Mouse (Mus musculus): ENCODE measurements around the gene Ecsit. TPM values are rescaled to one million over a fixed set of nuclear protein-coding genes. Genes with fewer than 3 reads are reported as not detected.

The Ecsit gene
- polyA plus RNA-seq, 1 experiment from 2014 or later, result 56.2 TPM

DNA sequence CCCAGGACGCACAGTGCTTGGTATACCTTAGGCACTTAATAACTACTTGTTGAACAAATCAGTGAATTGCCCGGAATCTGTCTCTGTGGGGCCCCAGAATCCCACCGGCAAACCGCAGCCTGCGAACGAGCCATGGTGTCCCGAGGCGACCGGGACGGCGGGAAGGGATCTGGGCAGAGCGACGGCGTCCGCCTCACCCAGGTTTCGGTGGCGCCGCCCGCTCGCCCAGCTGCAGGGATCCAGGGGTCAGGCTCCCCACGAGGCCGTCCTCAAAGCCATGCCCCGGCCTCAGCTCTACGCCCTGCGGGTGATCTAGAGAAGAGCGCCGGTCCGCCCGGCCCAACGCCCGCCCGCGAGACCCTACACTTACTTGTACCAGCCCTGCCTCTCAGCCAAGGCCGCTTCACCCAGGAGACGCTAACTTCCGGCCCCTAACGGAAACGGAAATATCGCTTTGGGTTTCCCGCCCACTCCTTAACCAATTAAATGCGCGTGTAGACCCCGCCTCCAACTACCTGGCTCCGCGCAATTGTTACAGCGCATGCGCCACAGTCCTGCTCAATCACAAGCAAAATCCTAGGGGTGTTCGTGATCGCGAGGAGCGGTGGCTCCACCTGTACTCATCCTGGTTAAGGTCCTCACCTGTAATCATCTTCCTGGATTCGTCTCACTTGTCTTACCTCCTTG, 31.6 kb upstream of the Ecsit start, which contains the start of gene Elof1:
Gene Elof1, minus strand, starts transcription at position 433 of the 687 bp plus-strand sequence.
- WGBS, result under 1% methylated on average over 52 of the region's 52 CpGs
- peak within 1 kb of the TSS; percentile 82 for H3K4me3 ChIP-seq (replicated peaks; ENCODE audit: low read depth, low read length)
- peak within 1 kb of the TSS; percentile 74 for H3K27ac ChIP-seq
- no peak for TF ChIP-seq CTCF (IDR thresholded peaks at IDR 0.05; ENCODE audit: low read depth)
- peaks cover 21% of the 10 kb centered on the region; the same call in 1 of the 2 replicates for H3K36me3 ChIP-seq (ENCODE audit: insufficient read depth, low read length)
- peak within 1 kb of the TSS; percentile 89 for H3K9ac ChIP-seq (ENCODE audit: low read depth, low read length)
- ATAC-seq (replicated peaks; ENCODE audit: low FRiP score, low read depth) (peak; percentile 88), DNase-seq (ENCODE audit: low spot score) (peak; percentile 98)
- no peaks in the 10 kb centered on the region for H3K9me3 ChIP-seq (replicated peaks; ENCODE audit: low read length)
- H3K4me1 ChIP-seq (replicated peaks; ENCODE audit: insufficient read depth, low read length), result peaks cover 5% of the 10 kb centered on the region; the same call in 1 of the 2 replicates
- peak within 1 kb of the TSS; percentile 72 for H3K4me2 ChIP-seq (ENCODE audit: low read length)
- no peaks in the 10 kb centered on the region for H3K27me3 ChIP-seq (ENCODE audit: insufficient read depth, low read length)

DNA sequence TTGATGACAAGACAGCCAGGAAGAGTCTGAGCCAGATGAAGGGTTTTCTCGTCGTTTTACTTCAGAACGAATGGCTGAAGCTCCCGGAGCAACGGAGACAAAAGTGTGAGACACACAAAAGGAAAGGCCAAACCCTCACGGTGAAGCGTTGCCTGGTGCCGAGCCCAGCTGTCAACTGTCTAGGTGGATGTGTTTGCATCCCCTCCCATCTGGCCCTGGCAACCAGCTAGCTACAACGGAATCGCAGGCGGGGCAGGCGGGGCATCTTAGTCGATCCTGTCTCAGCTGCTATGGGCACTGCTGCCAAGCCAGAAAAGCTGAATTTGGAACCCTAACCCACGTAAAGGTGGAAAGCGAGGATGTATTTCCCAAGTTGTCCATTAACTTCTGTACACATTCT, 30.8 kb upstream of the Ecsit start:
- peak overlapping the region; percentile 82 for H3K4me3 ChIP-seq (replicated peaks; ENCODE audit: low read depth, low read length)
- peak; percentile 29 for DNase-seq (ENCODE audit: low spot score)
- H3K9me3 ChIP-seq (replicated peaks; ENCODE audit: low read length), result no peaks in the 10 kb centered on the region
- peaks cover 5% of the 10 kb centered on the region; the same call in 1 of the 2 replicates for H3K4me1 ChIP-seq (replicated peaks; ENCODE audit: insufficient read depth, low read length)
- peak overlapping the region; percentile 89 for H3K9ac ChIP-seq (ENCODE audit: low read depth, low read length)
- H3K27me3 ChIP-seq (ENCODE audit: insufficient read depth, low read length), result no peaks in the 10 kb centered on the region
- 24% methylated on average over 15 of the region's 15 CpGs for WGBS
- no peak for TF ChIP-seq CTCF (IDR thresholded peaks at IDR 0.05; ENCODE audit: low read depth)
- H3K4me2 ChIP-seq (ENCODE audit: low read length), result peak overlapping the region; percentile 72
- ATAC-seq (replicated peaks; ENCODE audit: low FRiP score, low read depth), result no peak
- peak overlapping the region; percentile 74; the same call in 1 of the 2 replicates for H3K27ac ChIP-seq
- H3K36me3 ChIP-seq (ENCODE audit: insufficient read depth, low read length), result peaks cover 26% of the 10 kb centered on the region; the same call in 1 of the 2 replicates

DNA sequence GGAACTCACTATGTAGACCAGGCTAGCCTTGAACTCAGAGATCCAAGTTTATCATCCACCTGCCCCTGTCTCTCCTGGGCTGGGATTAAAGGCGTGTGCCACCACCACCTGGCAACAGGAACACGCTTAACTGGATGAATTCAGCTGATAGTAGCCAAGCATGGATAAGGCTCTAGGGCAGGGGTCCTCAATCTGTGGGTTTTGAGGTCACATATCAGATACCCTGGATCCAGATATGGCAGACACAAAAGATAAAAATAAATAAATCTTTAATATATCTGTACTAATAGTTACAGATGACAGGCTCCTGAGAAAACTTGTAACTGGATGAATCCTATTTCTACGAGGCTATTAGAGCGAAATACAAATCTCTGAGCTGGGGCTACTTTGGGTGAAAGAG, 30.4 kb upstream of the Ecsit start:
- Histone ChIP-seq H3K4me3 (replicated peaks; ENCODE audit: low read depth, low read length) (peak overlapping the region; percentile 82), H3K4me2 (ENCODE audit: low read length) (peak overlapping the region; percentile 72), H3K27ac (no peak overlapping the region), H3K4me1 (replicated peaks; ENCODE audit: insufficient read depth, low read length) (peaks cover 5% of the 10 kb centered on the region; the same call in 1 of the 2 replicates), H3K9ac (ENCODE audit: low read depth, low read length) (peak overlapping the region; percentile 89; the same call in 1 of the 2 replicates), H3K9me3 (replicated peaks; ENCODE audit: low read length) (no peaks in the 10 kb centered on the region), H3K27me3 (ENCODE audit: insufficient read depth, low read length) (no peaks in the 10 kb centered on the region), H3K36me3 (ENCODE audit: insufficient read depth, low read length) (peaks cover 26% of the 10 kb centered on the region; the same call in 1 of the 2 replicates)
- no peak for ATAC-seq (replicated peaks; ENCODE audit: low FRiP score, low read depth)
- 87% methylated on average over 4 of the region's 4 CpGs for WGBS
- no peak for DNase-seq (ENCODE audit: low spot score)
- no peak for TF ChIP-seq CTCF (IDR thresholded peaks at IDR 0.05; ENCODE audit: low read depth)

DNA sequence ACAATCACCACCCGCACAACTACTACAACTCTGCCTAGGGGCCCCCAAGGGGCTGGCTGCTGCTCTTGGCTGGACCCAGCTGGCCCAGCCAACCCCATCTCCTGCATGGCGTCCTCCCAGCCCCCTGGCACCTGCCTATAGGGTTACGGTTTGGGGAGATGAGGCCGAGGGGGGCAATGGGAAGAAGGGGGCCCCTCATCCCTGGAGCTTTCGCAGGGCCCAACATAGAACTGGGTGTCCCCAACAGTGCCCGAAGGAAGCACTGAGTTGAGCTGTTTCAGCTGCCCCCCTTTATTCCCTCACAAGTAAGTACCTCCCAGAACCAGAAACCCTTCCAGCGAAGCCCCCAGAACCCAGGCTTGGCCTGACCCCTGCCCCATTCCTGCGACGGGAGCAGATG, 23.0 kb upstream of the Ecsit start:
- H3K9ac ChIP-seq (ENCODE audit: low read depth, low read length), result no peak overlapping the region

DNA sequence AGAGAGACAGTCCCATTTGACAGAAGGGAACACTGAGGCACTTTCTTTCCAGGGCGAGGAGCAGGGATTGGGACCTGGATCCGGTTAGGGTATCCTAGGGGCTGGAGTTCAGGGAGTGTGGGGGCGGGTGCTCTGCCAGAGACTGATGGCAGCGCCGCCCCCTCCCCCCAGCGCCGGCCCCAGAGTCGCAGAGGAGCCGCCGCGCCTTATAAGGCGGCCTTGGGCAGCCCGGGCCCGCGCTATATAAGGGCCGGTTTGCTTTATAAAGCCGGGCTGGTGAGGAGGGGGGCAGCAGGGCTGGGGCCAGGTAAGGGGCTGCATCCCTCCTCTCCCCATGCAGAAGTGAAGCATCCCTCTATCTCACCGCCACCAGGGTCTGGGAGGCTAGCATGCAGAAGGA, 14.7 kb upstream of the Ecsit start:
- H3K9me3 ChIP-seq (replicated peaks; ENCODE audit: low read length), result no peaks in the 10 kb centered on the region
- no peak overlapping the region for H3K27ac ChIP-seq
- 0 out of 2 replicates have a peak, but pooled peaks cover 4% of the 10 kb centered on the region for H3K4me1 ChIP-seq (replicated peaks; ENCODE audit: insufficient read depth, low read length)
- H3K9ac ChIP-seq (ENCODE audit: low read depth, low read length), result no peak overlapping the region
- H3K4me2 ChIP-seq (ENCODE audit: low read length), result peak overlapping the region; percentile 21; the same call in 1 of the 2 replicates
- peaks cover 17% of the 10 kb centered on the region for H3K27me3 ChIP-seq (ENCODE audit: insufficient read depth, low read length)
- H3K36me3 ChIP-seq (ENCODE audit: insufficient read depth, low read length), result no peaks in the 10 kb centered on the region
- TF ChIP-seq CTCF (IDR thresholded peaks at IDR 0.05; ENCODE audit: low read depth), result no peak
- no peak for DNase-seq (ENCODE audit: low spot score)
- no peak for ATAC-seq (replicated peaks; ENCODE audit: low FRiP score, low read depth)
- 3% methylated on average over 18 of the region's 18 CpGs for WGBS
- peak overlapping the region; percentile 0; the same call in 1 of the 2 replicates for H3K4me3 ChIP-seq (replicated peaks; ENCODE audit: low read depth, low read length)

More for the DNA sequence above, 23.0 kb upstream of the Ecsit start:
- no peak for DNase-seq (ENCODE audit: low spot score)
- H3K27me3 ChIP-seq (ENCODE audit: insufficient read depth, low read length), result no peaks in the 10 kb centered on the region
- WGBS, result 85% methylated on average over 9 of the region's 9 CpGs
- H3K4me3 ChIP-seq (replicated peaks; ENCODE audit: low read depth, low read length), result no peak overlapping the region
- no peaks in the 10 kb centered on the region for H3K9me3 ChIP-seq (replicated peaks; ENCODE audit: low read length)
- H3K4me1 ChIP-seq (replicated peaks; ENCODE audit: insufficient read depth, low read length), result no peaks in the 10 kb centered on the region
- no peak overlapping the region for H3K27ac ChIP-seq
- ATAC-seq (replicated peaks; ENCODE audit: low FRiP score, low read depth), result no peak
- TF ChIP-seq CTCF (IDR thresholded peaks at IDR 0.05; ENCODE audit: low read depth), result no peak
- H3K36me3 ChIP-seq (ENCODE audit: insufficient read depth, low read length), result peaks cover 24% of the 10 kb centered on the region; the same call in 1 of the 2 replicates
- no peak overlapping the region for H3K4me2 ChIP-seq (ENCODE audit: low read length)

DNA sequence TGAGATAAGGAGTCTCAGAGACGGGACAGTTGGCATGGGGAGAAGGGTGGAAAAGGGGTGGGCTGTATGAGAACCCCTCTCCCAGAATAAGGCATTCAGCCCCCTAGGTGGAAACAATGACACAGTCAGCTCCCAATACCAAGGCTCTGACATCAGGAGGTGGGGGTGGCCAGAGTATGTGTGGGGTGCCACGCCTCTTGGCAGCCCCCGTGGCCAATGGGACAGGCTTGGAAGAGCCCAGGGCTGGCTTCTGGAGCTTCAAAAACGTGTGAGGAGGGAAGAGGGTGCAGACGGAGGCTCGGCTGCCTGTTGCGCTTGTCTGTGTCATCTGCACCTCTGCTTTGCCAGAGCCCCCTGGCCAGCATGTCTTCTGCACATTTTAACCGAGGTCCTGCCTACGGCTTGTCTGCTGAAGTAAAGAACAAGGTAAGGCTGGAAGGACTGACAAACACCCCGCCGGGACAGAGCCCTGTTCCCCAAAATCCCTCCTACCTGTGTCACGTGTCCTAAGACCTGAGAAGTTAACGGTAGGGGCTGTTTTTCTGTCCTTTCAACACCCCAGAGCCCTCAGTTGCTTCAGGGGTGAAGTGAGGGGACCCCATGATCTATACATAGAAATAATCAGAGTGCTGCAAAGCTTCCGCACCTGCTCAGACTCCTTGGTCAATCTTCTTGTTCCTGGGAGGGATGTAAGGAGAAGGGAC, 13.9 kb upstream of the Ecsit start, which contains the start of gene Cnn1:
Gene Cnn1, plus strand, starts transcription at position 224 of the 704 bp plus-strand sequence.
- DNase-seq (ENCODE audit: low spot score) (peak; percentile 21), ATAC-seq (replicated peaks; ENCODE audit: low FRiP score, low read depth) (no peak)
- Histone ChIP-seq H3K27ac (no peak within 1 kb of the TSS), H3K36me3 (ENCODE audit: insufficient read depth, low read length) (no peaks in the 10 kb centered on the region), H3K4me2 (ENCODE audit: low read length) (peak within 1 kb of the TSS; percentile 21; the same call in 1 of the 2 replicates), H3K4me1 (replicated peaks; ENCODE audit: insufficient read depth, low read length) (0 out of 2 replicates have a peak, but pooled peaks cover 4% of the 10 kb centered on the region), H3K9me3 (replicated peaks; ENCODE audit: low read length) (no peaks in the 10 kb centered on the region), H3K9ac (ENCODE audit: low read depth, low read length) (no peak within 1 kb of the TSS), H3K4me3 (replicated peaks; ENCODE audit: low read depth, low read length) (peak within 1 kb of the TSS; percentile 0; the same call in 1 of the 2 replicates), H3K27me3 (ENCODE audit: insufficient read depth, low read length) (peaks cover 17% of the 10 kb centered on the region)
- WGBS, result 10% methylated on average over 14 of the region's 14 CpGs
- no peak for TF ChIP-seq CTCF (IDR thresholded peaks at IDR 0.05; ENCODE audit: low read depth)
